Mouse (Mus musculus): ENCODE data around the gene Lrmda. TPM values are rescaled to one million over a fixed set of nuclear protein-coding genes. Genes with fewer than 3 reads are reported as not detected.

Gene Lrmda
- total and polyA plus RNA-seq, 2 experiments = 0.18 to 0.50 TPM

- no peak overlapping the region for H3K4me3 ChIP-seq (ENCODE audit: insufficient read depth, low read depth, low read length)
- 95% methylated on average over 7 of the region's 7 CpGs for WGBS
- no peak overlapping the region for H3K9ac ChIP-seq (ENCODE audit: low read depth, low read length)
- peaks cover 4% of the 10 kb centered on the region for H3K4me1 ChIP-seq (ENCODE audit: control insufficient read depth, insufficient read depth, low read length)
- no peak overlapping the region for H3K27ac ChIP-seq (replicated peaks; ENCODE audit: insufficient read depth, low read depth, low read length)
- H3K79me2 ChIP-seq (ENCODE audit: control insufficient read depth, insufficient read depth, low read length) = no peaks in the 10 kb centered on the region
- no peak for TF ChIP-seq CTCF (IDR thresholded peaks at IDR 0.05; ENCODE audit: low read depth, low read length)
- no peak for TF ChIP-seq POLR2A (IDR thresholded peaks at IDR 0.05; ENCODE audit: extremely low read depth, insufficient read depth, low read length)
- no peaks in the 10 kb centered on the region for H3K36me3 ChIP-seq (ENCODE audit: control insufficient read depth, insufficient read depth, low read length)
- DNase-seq (ENCODE audit: extremely low read depth, low read depth, low spot score) = no peak
- no peaks in the 10 kb centered on the region for H3K27me3 ChIP-seq (ENCODE audit: control insufficient read depth, insufficient read depth, low read length)
Measured at GRCm38 (mm10) chr14:22425018-22425534, 405.6 kb downstream of the Lrmda start.

- H3K4me3 ChIP-seq (ENCODE audit: insufficient read depth, low read depth, low read length) = no peak overlapping the region
- no peak overlapping the region for H3K9ac ChIP-seq (ENCODE audit: low read depth, low read length)
- H3K79me2 ChIP-seq (ENCODE audit: control insufficient read depth, insufficient read depth, low read length) = no peaks in the 10 kb centered on the region
- no peaks in the 10 kb centered on the region for H3K27me3 ChIP-seq (ENCODE audit: control insufficient read depth, insufficient read depth, low read length)
- TF ChIP-seq POLR2A (IDR thresholded peaks at IDR 0.05; ENCODE audit: extremely low read depth, insufficient read depth, low read length) (no peak), CTCF (IDR thresholded peaks at IDR 0.05; ENCODE audit: low read depth, low read length) (no peak)
- no peaks in the 10 kb centered on the region for H3K36me3 ChIP-seq (ENCODE audit: control insufficient read depth, insufficient read depth, low read length)
- DNase-seq (ENCODE audit: extremely low read depth, low read depth, low spot score) = no peak
- H3K4me1 ChIP-seq (ENCODE audit: control insufficient read depth, insufficient read depth, low read length) = no peaks in the 10 kb centered on the region
- 72% methylated on average over 3 of the region's 3 CpGs for WGBS
- H3K27ac ChIP-seq (replicated peaks; ENCODE audit: insufficient read depth, low read depth, low read length) = no peak overlapping the region
Measured at GRCm38 (mm10) chr14:22435441-22435840, 415.9 kb downstream of the Lrmda start.

- H3K4me3 ChIP-seq (ENCODE audit: insufficient read depth, low read depth, low read length) = no peak overlapping the region
- no peaks in the 10 kb centered on the region for H3K79me2 ChIP-seq (ENCODE audit: control insufficient read depth, insufficient read depth, low read length)
- no peaks in the 10 kb centered on the region for H3K4me1 ChIP-seq (ENCODE audit: control insufficient read depth, insufficient read depth, low read length)
- H3K9ac ChIP-seq (ENCODE audit: low read depth, low read length) = no peak overlapping the region
- TF ChIP-seq CTCF (IDR thresholded peaks at IDR 0.05; ENCODE audit: low read depth, low read length) = no peak
- no peak for TF ChIP-seq POLR2A (IDR thresholded peaks at IDR 0.05; ENCODE audit: extremely low read depth, insufficient read depth, low read length)
- no peaks in the 10 kb centered on the region for H3K27me3 ChIP-seq (ENCODE audit: control insufficient read depth, insufficient read depth, low read length)
- H3K36me3 ChIP-seq (ENCODE audit: control insufficient read depth, insufficient read depth, low read length) = no peaks in the 10 kb centered on the region
- no peak for DNase-seq (ENCODE audit: extremely low read depth, low read depth, low spot score)
- WGBS = 83% methylated on average over 4 of the region's 4 CpGs
- H3K27ac ChIP-seq (replicated peaks; ENCODE audit: insufficient read depth, low read depth, low read length) = no peak overlapping the region
Measured at GRCm38 (mm10) chr14:22435860-22436377, 416.4 kb downstream of the Lrmda start.

GRCm38 (mm10) chr14:22440341-22440999, 421.0 kb downstream of the Lrmda start:
- WGBS = 42% methylated on average over 18 of the region's 18 CpGs
- no peak for DNase-seq (ENCODE audit: extremely low read depth, low read depth, low spot score)
- H3K27ac ChIP-seq (replicated peaks; ENCODE audit: insufficient read depth, low read depth, low read length) = no peak overlapping the region
- H3K79me2 ChIP-seq (ENCODE audit: control insufficient read depth, insufficient read depth, low read length) = no peaks in the 10 kb centered on the region
- H3K4me3 ChIP-seq (ENCODE audit: insufficient read depth, low read depth, low read length) = no peak overlapping the region
- no peak for TF ChIP-seq POLR2A (IDR thresholded peaks at IDR 0.05; ENCODE audit: extremely low read depth, insufficient read depth, low read length)
- no peak for TF ChIP-seq CTCF (IDR thresholded peaks at IDR 0.05; ENCODE audit: low read depth, low read length)
- no peaks in the 10 kb centered on the region for H3K36me3 ChIP-seq (ENCODE audit: control insufficient read depth, insufficient read depth, low read length)
- H3K27me3 ChIP-seq (ENCODE audit: control insufficient read depth, insufficient read depth, low read length) = no peaks in the 10 kb centered on the region
- H3K4me1 ChIP-seq (ENCODE audit: control insufficient read depth, insufficient read depth, low read length) = no peaks in the 10 kb centered on the region
- H3K9ac ChIP-seq (ENCODE audit: low read depth, low read length) = no peak overlapping the region

GRCm38 (mm10) chr14:22441859-22442447, 422.4 kb downstream of the Lrmda start:
- no peak for DNase-seq (ENCODE audit: extremely low read depth, low read depth, low spot score)
- H3K79me2 ChIP-seq (ENCODE audit: control insufficient read depth, insufficient read depth, low read length) = no peaks in the 10 kb centered on the region

GRCm38 (mm10) chr14:22442719-22443118, 423.2 kb downstream of the Lrmda start:
- H3K27ac ChIP-seq (replicated peaks; ENCODE audit: insufficient read depth, low read depth, low read length) = no peak overlapping the region
- TF ChIP-seq CTCF (IDR thresholded peaks at IDR 0.05; ENCODE audit: low read depth, low read length) (no peak), POLR2A (IDR thresholded peaks at IDR 0.05; ENCODE audit: extremely low read depth, insufficient read depth, low read length) (no peak)
- no peak for DNase-seq (ENCODE audit: extremely low read depth, low read depth, low spot score)
- WGBS = 96% methylated on average over 5 of the region's 5 CpGs
- H3K79me2 ChIP-seq (ENCODE audit: control insufficient read depth, insufficient read depth, low read length) = no peaks in the 10 kb centered on the region
- H3K36me3 ChIP-seq (ENCODE audit: control insufficient read depth, insufficient read depth, low read length) = no peaks in the 10 kb centered on the region
- H3K27me3 ChIP-seq (ENCODE audit: control insufficient read depth, insufficient read depth, low read length) = no peaks in the 10 kb centered on the region
- H3K4me3 ChIP-seq (ENCODE audit: insufficient read depth, low read depth, low read length) = no peak overlapping the region
- H3K4me1 ChIP-seq (ENCODE audit: control insufficient read depth, insufficient read depth, low read length) = no peaks in the 10 kb centered on the region
- no peak overlapping the region for H3K9ac ChIP-seq (ENCODE audit: low read depth, low read length)

More at GRCm38 (mm10) chr14:22441859-22442447, 422.4 kb downstream of the Lrmda start:
- Histone ChIP-seq H3K9ac (ENCODE audit: low read depth, low read length) (no peak overlapping the region), H3K27me3 (ENCODE audit: control insufficient read depth, insufficient read depth, low read length) (no peaks in the 10 kb centered on the region), H3K4me3 (ENCODE audit: insufficient read depth, low read depth, low read length) (no peak overlapping the region), H3K27ac (replicated peaks; ENCODE audit: insufficient read depth, low read depth, low read length) (no peak overlapping the region), H3K36me3 (ENCODE audit: control insufficient read depth, insufficient read depth, low read length) (no peaks in the 10 kb centered on the region), H3K4me1 (ENCODE audit: control insufficient read depth, insufficient read depth, low read length) (no peaks in the 10 kb centered on the region)
- WGBS = 88% methylated on average over 5 of the region's 5 CpGs
- TF ChIP-seq POLR2A (IDR thresholded peaks at IDR 0.05; ENCODE audit: extremely low read depth, insufficient read depth, low read length) (no peak), CTCF (IDR thresholded peaks at IDR 0.05; ENCODE audit: low read depth, low read length) (no peak)

Measured in liver, adult 2 months (tissue).